Mouse (Mus musculus) limb, embryonic 13.5 days (tissue): ENCODE data around the gene Abcc1. TPM values are rescaled to one million over a fixed set of nuclear protein-coding genes. Genes with fewer than 3 reads are reported as not detected.

Experiments
- ATAC-seq: fragments of 200-750 bp; cut with Nextera tagmentation; 2 replicates; pipeline ENCODE4 v1.8.0; 2017; ENCODE audit warnings: low read depth, moderate number of reproducible peaks, moderate TSS enrichment; ENCODE audit not compliant: low FRiP score
- H3K27ac ChIP-seq: fragments of 300-500 bp; sonication (generic); 2 replicates; pipeline ENCODE4 v1.5.1; 2015; ENCODE audit warnings: inconsistent platforms, mild to moderate bottlenecking, moderate library complexity
- H3K27me3 ChIP-seq: fragments of 300-500 bp; sonication (generic); 2 replicates; pipeline ENCODE4 v1.6.1; 2015; ENCODE audit warnings: mild to moderate bottlenecking, inconsistent platforms
- H3K36me3 ChIP-seq: fragments of 300-500 bp; sonication (generic); 2 replicates; pipeline ENCODE4 v1.6.1; 2015; ENCODE audit warnings: inconsistent platforms, mild to moderate bottlenecking, moderate library complexity
- H3K4me1 ChIP-seq: fragments of 300-500 bp; sonication (generic); 2 replicates; pipeline ENCODE4 v1.6.1; 2015; ENCODE audit warnings: inconsistent platforms
- H3K4me2 ChIP-seq: fragments of 300-500 bp; sonication (generic); replicated peaks from 2 replicates; pipeline ENCODE4 v1.6.1; 2015; ENCODE audit warnings: inconsistent platforms, mild to moderate bottlenecking, moderate library complexity
- H3K4me3 ChIP-seq: fragments of 300-500 bp; sonication (generic); 2 replicates; pipeline ENCODE4 v1.5.1; 2015; ENCODE audit warnings: moderate library complexity, mild to moderate bottlenecking, inconsistent platforms
- H3K9ac ChIP-seq: fragments of 300-500 bp; sonication (generic); 2 replicates; pipeline ENCODE4 v1.6.1; 2015; ENCODE audit warnings: mild to moderate bottlenecking, inconsistent platforms
- H3K9me3 ChIP-seq: fragments of 300-500 bp; sonication (generic); 2 replicates; pipeline ENCODE4 v1.6.1; 2016; ENCODE audit warnings: inconsistent platforms
- WGBS: fragments of 180-500 bp; shearing (Covaris S2); methylation state at CpG from one replicate; pipeline ENCODE4 v1.1.7; 2015; 5-methylcytosine and 5-hydroxymethylcytosine counted together
- polyA plus RNA-seq: library from polyadenylated mRNA; unstranded; fragments of >200 nt; fragmentation: Nextera tagmentation; extraction: Ambion mirVana; gene quantifications from 2 replicates; pipeline ENCODE4 v1.2.1, GENCODE M21; 2015

Abcc1 gene
- polyA plus RNA-seq, 1 experiment from 2014 or later, result 10.0 TPM

- ATAC-seq, result no peak
- H3K36me3 ChIP-seq, result peaks cover 14% of the 10 kb centered on the region
These were observed 86.9 kb downstream of the Abcc1 start for GRCm38 (mm10) chr16:14448307-14448706.

GRCm38 (mm10) chr16:14449861-14450260, 88.5 kb downstream of the Abcc1 start:
- H3K27ac ChIP-seq, result no peak overlapping the region
- H3K4me2 ChIP-seq, result no peak overlapping the region
- H3K4me3 ChIP-seq, result no peak overlapping the region
- no peaks in the 10 kb centered on the region for H3K9me3 ChIP-seq
- H3K9ac ChIP-seq, result no peak overlapping the region
- ATAC-seq, result no peak
- WGBS, result 87% methylated on average over 4 of the region's 4 CpGs
- peaks cover 16% of the 10 kb centered on the region for H3K36me3 ChIP-seq
- no peaks in the 10 kb centered on the region for H3K27me3 ChIP-seq
- H3K4me1 ChIP-seq, result no peaks in the 10 kb centered on the region

More at GRCm38 (mm10) chr16:14448307-14448706, 86.9 kb downstream of the Abcc1 start:
- no peaks in the 10 kb centered on the region for H3K9me3 ChIP-seq
- H3K27me3 ChIP-seq, result no peaks in the 10 kb centered on the region
- WGBS, result 95% methylated on average over 8 of the region's 8 CpGs
- H3K9ac ChIP-seq, result no peak overlapping the region
- H3K4me2 ChIP-seq, result no peak overlapping the region
- H3K4me1 ChIP-seq, result peaks cover 13% of the 10 kb centered on the region
- no peak overlapping the region for H3K27ac ChIP-seq
- H3K4me3 ChIP-seq, result no peak overlapping the region

- H3K27ac ChIP-seq, result no peak overlapping the region
- no peak for ATAC-seq
- 74% methylated on average over 5 of the region's 5 CpGs for WGBS
- H3K9ac ChIP-seq, result no peak overlapping the region
- no peak overlapping the region for H3K4me3 ChIP-seq
- no peak overlapping the region for H3K4me2 ChIP-seq
- H3K4me1 ChIP-seq, result no peaks in the 10 kb centered on the region
- no peaks in the 10 kb centered on the region for H3K27me3 ChIP-seq
- H3K36me3 ChIP-seq, result peaks cover 7% of the 10 kb centered on the region; the same call in 1 of the 2 replicates
- no peaks in the 10 kb centered on the region for H3K9me3 ChIP-seq
These were observed 90.2 kb downstream of the Abcc1 start for GRCm38 (mm10) chr16:14451374-14452046.

DNA sequence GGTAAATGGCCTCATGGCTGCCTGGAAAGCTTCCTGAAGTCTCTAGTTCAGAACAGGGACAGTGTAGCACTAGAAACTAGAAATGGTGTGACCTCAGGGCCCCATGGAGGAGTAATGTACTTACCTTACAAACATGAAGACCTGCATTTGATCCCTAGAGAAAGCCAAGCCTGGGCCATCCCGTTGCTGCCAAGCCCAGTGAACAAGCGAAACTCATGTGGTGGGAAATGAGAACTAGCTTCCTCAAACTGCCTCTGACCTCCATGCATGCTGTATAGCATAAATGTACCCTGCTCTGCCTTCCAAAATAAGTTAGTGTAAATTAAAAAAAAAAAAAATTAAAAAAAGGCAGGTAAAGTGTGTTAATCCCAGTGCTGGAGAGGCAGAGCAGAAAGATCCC, 101.2 kb downstream of the Abcc1 start:
- H3K4me2 ChIP-seq, result no peak overlapping the region
- peaks cover 71% of the 10 kb centered on the region for H3K36me3 ChIP-seq
- no peak overlapping the region for H3K4me3 ChIP-seq
- no peak overlapping the region for H3K9ac ChIP-seq
- no peak overlapping the region for H3K27ac ChIP-seq
- no peaks in the 10 kb centered on the region for H3K9me3 ChIP-seq
- no peaks in the 10 kb centered on the region for H3K27me3 ChIP-seq
- WGBS, result 90% methylated on average over 2 of the region's 2 CpGs
- no peak for ATAC-seq
- no peaks in the 10 kb centered on the region for H3K4me1 ChIP-seq

DNA sequence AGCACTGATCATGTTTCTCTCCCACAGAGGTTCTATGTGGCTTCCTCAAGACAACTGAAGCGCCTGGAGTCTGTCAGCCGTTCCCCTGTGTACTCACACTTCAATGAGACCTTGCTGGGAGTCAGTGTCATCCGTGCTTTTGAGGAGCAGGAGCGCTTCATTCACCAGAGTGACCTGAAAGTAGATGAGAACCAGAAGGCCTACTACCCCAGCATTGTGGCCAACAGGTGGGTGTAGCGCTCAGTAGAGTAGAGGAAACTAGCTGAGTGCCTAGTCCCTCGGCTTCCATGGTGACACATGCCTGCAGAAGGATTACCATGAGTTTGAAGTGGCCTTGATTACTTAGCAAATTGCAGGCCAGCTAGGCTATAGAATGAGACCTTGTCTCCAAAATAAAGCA, 103.7 kb downstream of the Abcc1 start:
- Histone ChIP-seq H3K36me3 (peaks cover 74% of the 10 kb centered on the region), H3K4me1 (no peaks in the 10 kb centered on the region), H3K27ac (no peak overlapping the region), H3K9ac (no peak overlapping the region), H3K4me2 (no peak overlapping the region), H3K9me3 (no peaks in the 10 kb centered on the region), H3K4me3 (no peak overlapping the region), H3K27me3 (no peaks in the 10 kb centered on the region)
- ATAC-seq, result no peak
- WGBS, result 93% methylated on average over 6 of the region's 6 CpGs

GRCm38 (mm10) chr16:14468351-14468750, 107.0 kb downstream of the Abcc1 start:
- Histone ChIP-seq H3K27ac (no peak overlapping the region), H3K9ac (no peak overlapping the region), H3K36me3 (peaks cover 85% of the 10 kb centered on the region), H3K27me3 (no peaks in the 10 kb centered on the region), H3K4me1 (no peaks in the 10 kb centered on the region), H3K9me3 (no peaks in the 10 kb centered on the region), H3K4me3 (no peak overlapping the region), H3K4me2 (no peak overlapping the region)
- 77% methylated on average over 2 of the region's 2 CpGs for WGBS
- no peak for ATAC-seq

DNA sequence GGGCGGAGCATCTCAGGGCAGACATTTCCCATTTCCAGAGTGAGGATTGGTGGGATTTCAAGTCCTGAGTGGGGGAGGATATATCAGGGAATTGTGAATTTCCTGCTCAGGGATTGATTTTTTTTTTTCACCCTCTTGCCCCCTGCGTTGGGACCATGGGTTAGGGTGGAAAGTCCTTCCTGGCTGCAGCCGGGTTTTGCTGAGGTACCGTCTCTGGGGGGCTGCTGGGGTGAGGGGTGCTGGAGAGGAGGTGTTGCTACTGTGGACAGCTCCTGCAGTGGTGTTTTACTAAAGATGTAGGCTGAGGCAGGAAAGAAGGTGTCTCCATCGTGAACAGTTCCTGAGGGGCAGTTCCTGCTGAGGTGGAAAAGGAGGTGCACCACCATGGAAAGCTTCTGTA, 107.5 kb downstream of the Abcc1 start:
- no peak for ATAC-seq
- Histone ChIP-seq H3K27ac (no peak overlapping the region), H3K27me3 (no peaks in the 10 kb centered on the region), H3K4me3 (no peak overlapping the region), H3K4me1 (no peaks in the 10 kb centered on the region), H3K9ac (no peak overlapping the region), H3K36me3 (peaks cover 85% of the 10 kb centered on the region), H3K9me3 (no peaks in the 10 kb centered on the region), H3K4me2 (no peak overlapping the region)
- 97% methylated on average over 5 of the region's 5 CpGs for WGBS

GRCm38 (mm10) chr16:14472171-14472570, 110.8 kb downstream of the Abcc1 start:
- 89% methylated on average over 5 of the region's 5 CpGs for WGBS
- Histone ChIP-seq H3K4me3 (no peak overlapping the region), H3K9ac (no peak overlapping the region), H3K27ac (no peak overlapping the region), H3K9me3 (no peaks in the 10 kb centered on the region), H3K27me3 (no peaks in the 10 kb centered on the region), H3K4me2 (no peak overlapping the region), H3K4me1 (no peaks in the 10 kb centered on the region), H3K36me3 (peaks cover 63% of the 10 kb centered on the region)
- ATAC-seq, result no peak

DNA sequence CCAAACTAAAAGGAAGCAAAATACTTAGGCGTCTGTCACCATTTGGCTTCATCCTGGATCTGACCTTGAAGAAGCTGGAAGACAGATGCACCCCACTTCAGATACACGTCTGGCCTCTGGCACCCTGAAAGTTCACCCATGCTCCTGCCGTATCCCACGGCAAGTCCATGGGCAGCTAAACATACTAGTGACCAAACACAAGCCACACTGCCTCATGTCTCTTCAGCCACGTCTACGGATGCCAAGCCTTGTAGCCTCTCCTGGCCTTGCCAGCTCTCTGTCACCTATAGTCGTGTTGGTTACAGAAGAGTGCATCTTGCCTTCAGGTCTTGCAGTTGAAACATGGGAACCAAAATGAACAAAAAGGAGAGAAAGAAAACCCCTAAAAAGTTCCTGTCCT, 112.3 kb downstream of the Abcc1 start:
- no peak overlapping the region for H3K9ac ChIP-seq
- no peak overlapping the region for H3K27ac ChIP-seq
- H3K4me2 ChIP-seq, result no peak overlapping the region
- 94% methylated on average over 7 of the region's 7 CpGs for WGBS
- ATAC-seq, result no peak
- H3K4me1 ChIP-seq, result no peaks in the 10 kb centered on the region
- no peaks in the 10 kb centered on the region for H3K9me3 ChIP-seq
- H3K27me3 ChIP-seq, result no peaks in the 10 kb centered on the region
- H3K4me3 ChIP-seq, result no peak overlapping the region
- H3K36me3 ChIP-seq, result peaks cover 49% of the 10 kb centered on the region

GRCm38 (mm10) chr16:14475001-14475400, 113.6 kb downstream of the Abcc1 start:
- no peaks in the 10 kb centered on the region for H3K9me3 ChIP-seq
- H3K27me3 ChIP-seq, result no peaks in the 10 kb centered on the region
- H3K4me3 ChIP-seq, result no peak overlapping the region
- H3K9ac ChIP-seq, result no peak overlapping the region
- H3K36me3 ChIP-seq, result peaks cover 44% of the 10 kb centered on the region
- no peak overlapping the region for H3K27ac ChIP-seq
- no peak overlapping the region for H3K4me2 ChIP-seq
- no peaks in the 10 kb centered on the region for H3K4me1 ChIP-seq
- WGBS, result 98% methylated on average over 2 of the region's 2 CpGs
- no peak for ATAC-seq

DNA sequence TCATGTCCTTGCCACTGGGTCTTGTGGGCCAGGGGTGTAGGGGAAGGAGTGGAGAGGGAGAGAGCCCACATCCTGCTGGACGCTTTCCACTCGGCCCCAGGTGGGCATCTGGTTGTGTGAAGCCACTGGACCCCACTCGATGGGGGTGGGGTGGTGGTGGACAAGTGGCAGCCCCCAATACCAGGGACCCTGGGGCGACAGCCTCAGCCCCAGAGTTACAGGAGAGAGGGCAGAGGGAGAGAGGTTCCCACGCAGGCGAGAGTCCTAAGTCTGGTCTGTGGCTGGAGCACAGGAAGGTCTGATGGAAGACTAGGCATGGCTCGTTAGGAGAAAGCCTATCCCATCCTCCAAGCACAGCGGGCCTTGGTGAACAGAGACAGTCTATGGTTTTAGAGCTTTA, 114.7 kb downstream of the Abcc1 start:
- Histone ChIP-seq H3K4me2 (no peak overlapping the region), H3K36me3 (peaks cover 35% of the 10 kb centered on the region), H3K9me3 (no peaks in the 10 kb centered on the region), H3K4me3 (no peak overlapping the region), H3K9ac (no peak overlapping the region), H3K27me3 (no peaks in the 10 kb centered on the region), H3K27ac (no peak overlapping the region), H3K4me1 (no peaks in the 10 kb centered on the region)
- WGBS, result 86% methylated on average over 8 of the region's 8 CpGs
- ATAC-seq, result no peak

GRCm38 (mm10) chr16:14476701-14477400, 115.5 kb downstream of the Abcc1 start:
- Histone ChIP-seq H3K9me3 (no peaks in the 10 kb centered on the region), H3K4me1 (no peaks in the 10 kb centered on the region), H3K4me2 (no peak overlapping the region), H3K36me3 (peaks cover 29% of the 10 kb centered on the region), H3K27ac (no peak overlapping the region), H3K27me3 (no peaks in the 10 kb centered on the region), H3K9ac (no peak overlapping the region), H3K4me3 (no peak overlapping the region)
- ATAC-seq, result no peak
- 90% methylated on average over 9 of the region's 9 CpGs for WGBS
